Mouse (Mus musculus): ENCODE measurements at regions not wholly inside any gene's neighbourhood (a gene's known extent, or its start where the extent isn't known, plus 50 kb on each side); places are given as distances from the start of the nearest gene placed in this dataset.

GRCm38 (mm10) chr8:24333705-24334104, 391.9 kb downstream of the Adam3 start:
- TF ChIP-seq POU5F1 (IDR thresholded peaks at IDR 0.05; ENCODE audit: borderline replicate concordance, low read length) (no peak), CTCF (conservative IDR thresholded peaks at IDR 0.05; ENCODE audit: low read length) (peak; percentile 37; the same call in 1 of the 2 replicates), NANOG (IDR thresholded peaks at IDR 0.05; ENCODE audit: borderline replicate concordance, low read length) (no peak)
